Mouse (Mus musculus) embryo, embryonic 11.5 days (tissue): ENCODE measurements around the gene 4930404H24Rik.

ENCODE experiments used
- DNase-seq: peaks from one replicate; pipeline ENCODE4 v3.0.0-alpha.2; 2012; ENCODE audit warnings: low read depth, low spot score

4930404H24Rik gene

GRCm38 (mm10) chr2:153509211-153510029, 16.8 kb downstream of the 4930404H24Rik start:
- no peak for DNase-seq

- no peak for DNase-seq
These were observed 17.5 kb downstream of the 4930404H24Rik start for GRCm38 (mm10) chr2:153510136-153510535.

GRCm38 (mm10) chr2:153511562-153511961, 19.0 kb downstream of the 4930404H24Rik start:
- DNase-seq = no peak

DNA sequence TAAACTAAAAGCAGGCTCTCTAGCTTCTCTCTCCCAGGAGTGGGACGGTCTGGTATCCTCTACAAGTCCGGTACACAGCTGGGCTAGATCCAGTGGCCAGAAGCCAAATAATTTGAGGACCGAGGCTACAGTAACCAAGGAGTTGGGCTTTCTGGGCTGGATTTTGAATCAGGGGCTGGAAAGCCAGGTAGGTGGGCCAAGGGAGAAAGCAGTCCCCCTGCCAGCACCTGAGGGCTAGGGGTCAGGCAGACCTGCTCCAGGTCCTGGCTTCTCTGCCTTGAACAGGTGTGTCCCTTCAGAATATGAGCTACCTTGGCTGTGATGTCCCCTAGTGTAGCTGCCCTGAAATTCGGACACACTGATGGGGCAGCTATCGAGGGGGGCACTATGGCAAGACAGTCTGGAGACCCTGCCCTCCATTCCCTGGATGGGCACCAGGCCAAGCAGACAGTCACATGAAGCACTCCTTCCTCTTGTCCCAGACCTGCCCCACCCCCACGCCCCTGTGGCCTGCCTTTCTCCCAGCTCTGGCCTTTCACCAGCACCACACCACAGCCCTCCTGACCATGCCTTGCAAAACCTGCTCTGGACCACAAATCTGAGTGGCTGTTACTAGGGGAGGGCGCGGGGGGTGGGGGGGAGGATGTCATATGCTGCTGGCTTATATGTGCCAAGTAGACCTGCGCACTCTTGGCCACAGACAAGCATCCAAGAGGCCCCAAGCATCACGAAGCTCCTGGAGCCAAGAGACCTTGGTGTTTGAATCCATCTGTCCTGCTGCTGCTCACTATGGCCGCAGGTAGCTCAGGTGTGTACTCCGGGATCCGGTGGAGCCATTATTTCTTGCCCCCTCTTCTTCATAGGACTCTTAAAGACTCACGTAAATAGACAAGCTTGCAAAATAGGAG, 20.1 kb downstream of the 4930404H24Rik start:
- DNase-seq = no peak

DNA sequence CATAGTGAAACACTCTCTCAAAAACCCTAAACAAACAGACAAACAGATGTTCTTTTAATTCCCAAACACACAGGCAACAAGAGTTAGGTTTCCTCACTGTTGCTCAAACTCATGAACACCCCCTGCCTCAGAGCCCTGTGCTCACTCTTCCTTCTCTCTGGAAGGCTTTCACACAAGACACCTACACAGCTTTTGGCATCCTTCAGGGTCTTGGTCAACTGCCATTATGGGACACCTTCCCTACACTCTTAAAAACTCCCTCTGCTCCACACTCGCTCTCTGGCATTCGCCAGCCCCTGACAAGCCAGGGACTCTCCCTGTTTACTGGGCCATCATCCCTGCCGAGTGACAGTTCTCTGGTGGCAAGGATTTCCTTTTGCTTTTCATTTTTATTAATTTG, 21.4 kb downstream of the 4930404H24Rik start:
- DNase-seq = no peak

DNA sequence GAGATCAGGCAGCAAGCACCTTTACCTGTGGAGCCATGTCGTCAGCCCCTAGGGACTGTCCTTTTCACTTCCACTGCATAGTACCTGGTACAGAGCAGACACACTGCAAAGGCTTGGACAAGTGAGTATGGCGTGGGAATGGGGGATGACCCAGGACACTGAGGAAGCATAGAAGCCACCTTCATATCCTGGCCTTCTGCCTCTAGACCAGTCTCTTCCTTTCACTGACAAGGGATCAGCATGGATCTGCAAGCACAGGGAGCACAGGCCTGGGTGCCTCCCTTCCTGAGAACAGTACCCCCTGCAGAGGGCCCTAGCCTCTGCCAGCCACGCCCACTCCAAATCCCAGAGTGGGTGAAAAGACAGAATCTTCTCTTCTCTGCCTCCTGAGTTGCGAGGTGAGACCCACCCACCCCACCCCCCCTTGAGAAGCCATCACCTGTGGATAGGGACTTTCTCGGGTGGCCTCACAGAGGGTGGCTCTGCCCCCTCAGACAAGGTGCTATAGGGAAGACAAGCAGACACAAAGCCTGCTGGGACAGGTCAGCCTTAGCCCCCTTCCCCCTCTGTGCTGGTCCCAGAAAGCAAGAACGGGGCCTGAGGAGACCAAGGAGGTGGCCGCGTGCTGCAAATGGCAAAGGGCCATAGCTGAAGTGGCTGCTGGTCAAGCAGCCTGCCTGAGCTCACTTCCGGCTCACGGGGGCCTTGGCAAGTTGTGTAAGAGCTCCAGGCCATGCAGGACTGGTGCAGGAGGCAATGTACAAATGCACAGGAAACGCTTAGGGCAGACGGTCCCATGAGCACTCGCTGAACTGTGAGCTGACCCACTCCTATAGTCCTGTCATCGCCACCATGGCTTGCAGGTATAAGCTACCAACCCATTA, 22.1 kb downstream of the 4930404H24Rik start:
- no peak for DNase-seq

GRCm38 (mm10) chr2:153515582-153515981, 23.0 kb downstream of the 4930404H24Rik start:
- no peak for DNase-seq

GRCm38 (mm10) chr2:153516961-153517360, 24.4 kb downstream of the 4930404H24Rik start:
- no peak for DNase-seq

DNA sequence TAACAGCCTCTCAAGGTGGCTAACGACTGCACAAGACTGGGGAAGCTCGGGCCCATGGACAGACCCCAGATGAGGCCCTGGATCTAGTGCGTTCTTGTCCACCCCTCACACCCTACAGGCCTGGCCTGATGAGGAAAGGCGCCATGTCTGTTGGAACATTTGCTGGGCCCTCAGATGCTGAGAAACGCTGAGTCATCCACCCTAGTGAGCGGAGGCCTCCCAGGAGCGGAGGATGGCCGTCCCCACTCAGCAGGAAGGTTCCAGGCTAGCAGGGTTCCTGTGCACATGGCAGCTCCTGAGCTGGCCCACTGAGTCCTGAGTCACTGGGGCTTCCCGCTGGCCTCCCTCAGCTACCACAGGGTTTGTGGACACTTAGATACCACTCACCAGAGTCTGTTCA, 27.5 kb downstream of the 4930404H24Rik start:
- DNase-seq = no peak

GRCm38 (mm10) chr2:153522270-153522669, 29.7 kb downstream of the 4930404H24Rik start:
- no peak for DNase-seq

GRCm38 (mm10) chr2:153523143-153523542, 30.6 kb downstream of the 4930404H24Rik start:
- DNase-seq = no peak

GRCm38 (mm10) chr2:153523656-153524055, 31.1 kb downstream of the 4930404H24Rik start:
- DNase-seq = no peak

DNA sequence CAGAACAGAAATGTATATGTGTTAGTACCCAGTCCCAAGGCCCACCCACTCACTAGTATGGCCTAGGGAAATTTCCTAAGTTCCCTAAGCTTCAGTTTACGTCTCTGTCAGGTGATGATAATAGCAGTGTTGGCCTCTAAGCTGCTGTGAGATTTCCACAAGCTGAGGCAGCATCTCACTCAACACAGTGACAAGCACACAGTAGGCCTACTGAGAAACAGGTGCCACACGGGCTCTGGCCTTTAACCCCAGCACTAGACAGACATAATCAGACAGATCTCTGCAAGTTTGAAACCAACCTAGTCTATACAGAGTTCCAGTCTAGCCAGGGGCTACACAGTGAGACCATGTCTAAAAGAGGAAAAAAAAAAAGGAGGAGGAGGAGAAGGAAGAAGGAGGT, 32.1 kb downstream of the 4930404H24Rik start:
- no peak for DNase-seq

- DNase-seq = no peak
These were observed 33.3 kb downstream of the 4930404H24Rik start for GRCm38 (mm10) chr2:153525906-153526311.

- no peak for DNase-seq
These were observed 34.4 kb downstream of the 4930404H24Rik start for GRCm38 (mm10) chr2:153526850-153527530.

- DNase-seq = no peak
These were observed 35.3 kb downstream of the 4930404H24Rik start for GRCm38 (mm10) chr2:153527580-153528531.

- no peak for DNase-seq
These were observed 36.2 kb downstream of the 4930404H24Rik start for GRCm38 (mm10) chr2:153528571-153529364.

DNA sequence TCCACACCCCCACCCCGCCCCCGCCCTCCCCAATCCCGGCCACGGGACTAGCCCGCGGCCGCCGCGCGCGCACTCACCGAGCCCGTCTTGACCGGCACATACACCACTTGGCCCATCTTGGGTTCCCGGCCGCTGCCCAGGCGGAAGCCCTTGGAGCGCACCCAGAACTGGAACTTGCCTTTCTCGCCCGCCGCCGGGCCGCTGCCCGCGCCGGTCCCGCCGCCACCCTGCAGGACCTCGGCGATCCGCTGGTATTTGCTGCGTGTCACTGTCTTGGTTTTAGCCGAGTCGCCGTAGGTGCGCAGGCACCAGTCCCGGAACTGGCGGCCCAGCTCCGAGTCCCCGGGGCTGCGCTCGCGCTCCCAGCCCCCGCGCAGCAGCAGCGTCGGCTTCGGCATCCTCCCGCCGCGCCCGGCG, 36.8 kb downstream of the 4930404H24Rik start:
- DNase-seq = no peak
